Mouse (Mus musculus): ENCODE measurements around the gene Klhl13. TPM values are rescaled to one million over a fixed set of nuclear protein-coding genes. Genes with fewer than 3 reads are reported as not detected.

Klhl13 gene
- polyA plus RNA-seq, 1 experiment, result 16.6 TPM

GRCm38 (mm10) chrX:23295952-23296598, 68.8 kb downstream of the Klhl13 start:
- TF ChIP-seq CTCF (IDR thresholded peaks at IDR 0.05; ENCODE audit: control insufficient read depth, insufficient read depth, low read length), result no peak
- TF ChIP-seq POLR2A (IDR thresholded peaks at IDR 0.05; ENCODE audit: borderline replicate concordance, control insufficient read depth, low read depth, low read length), result no peak
- Histone ChIP-seq H3K27ac (ENCODE audit: control insufficient read depth, insufficient read depth, low read depth, low read length, poor library complexity) (no peak overlapping the region), H3K4me1 (ENCODE audit: control insufficient read depth, insufficient read depth, low read length) (no peaks in the 10 kb centered on the region), H3K4me3 (replicated peaks; ENCODE audit: control insufficient read depth, low read depth, low read length) (no peak overlapping the region)
- WGBS, result 34% methylated on average over 5 of the region's 5 CpGs

- TF ChIP-seq POLR2A (IDR thresholded peaks at IDR 0.05; ENCODE audit: borderline replicate concordance, control insufficient read depth, low read depth, low read length), result no peak
- no peak for TF ChIP-seq CTCF (IDR thresholded peaks at IDR 0.05; ENCODE audit: control insufficient read depth, insufficient read depth, low read length)
- 33% methylated on average over 9 of the region's 10 CpGs for WGBS
- Histone ChIP-seq H3K27ac (ENCODE audit: control insufficient read depth, insufficient read depth, low read depth, low read length, poor library complexity) (no peak overlapping the region), H3K4me3 (replicated peaks; ENCODE audit: control insufficient read depth, low read depth, low read length) (no peak overlapping the region), H3K4me1 (ENCODE audit: control insufficient read depth, insufficient read depth, low read length) (no peaks in the 10 kb centered on the region)
Observed at GRCm38 (mm10) chrX:23285442-23285817, 79.5 kb downstream of the Klhl13 start.

- no peaks in the 10 kb centered on the region for H3K4me1 ChIP-seq (ENCODE audit: control insufficient read depth, insufficient read depth, low read length)
- WGBS, result 72% methylated on average over 11 of the region's 11 CpGs
- no peak overlapping the region for H3K27ac ChIP-seq (ENCODE audit: control insufficient read depth, insufficient read depth, low read depth, low read length, poor library complexity)
- H3K4me3 ChIP-seq (replicated peaks; ENCODE audit: control insufficient read depth, low read depth, low read length), result no peak overlapping the region
- TF ChIP-seq CTCF (IDR thresholded peaks at IDR 0.05; ENCODE audit: control insufficient read depth, insufficient read depth, low read length) (no peak), POLR2A (IDR thresholded peaks at IDR 0.05; ENCODE audit: borderline replicate concordance, control insufficient read depth, low read depth, low read length) (no peak)
Observed at GRCm38 (mm10) chrX:23284530-23285441, 80.1 kb downstream of the Klhl13 start.

- Histone ChIP-seq H3K4me1 (ENCODE audit: control insufficient read depth, insufficient read depth, low read length) (no peaks in the 10 kb centered on the region), H3K4me3 (replicated peaks; ENCODE audit: control insufficient read depth, low read depth, low read length) (no peak overlapping the region), H3K27ac (ENCODE audit: control insufficient read depth, insufficient read depth, low read depth, low read length, poor library complexity) (no peak overlapping the region)
- 76% methylated on average over 1 of the region's 1 CpGs for WGBS
- no peak for TF ChIP-seq POLR2A (IDR thresholded peaks at IDR 0.05; ENCODE audit: borderline replicate concordance, control insufficient read depth, low read depth, low read length)
- TF ChIP-seq CTCF (IDR thresholded peaks at IDR 0.05; ENCODE audit: control insufficient read depth, insufficient read depth, low read length), result no peak
Observed at GRCm38 (mm10) chrX:23267601-23268000, 97.3 kb downstream of the Klhl13 start.

- Histone ChIP-seq H3K27ac (ENCODE audit: control insufficient read depth, insufficient read depth, low read depth, low read length, poor library complexity) (no peak overlapping the region), H3K4me3 (replicated peaks; ENCODE audit: control insufficient read depth, low read depth, low read length) (no peak overlapping the region), H3K4me1 (ENCODE audit: control insufficient read depth, insufficient read depth, low read length) (no peaks in the 10 kb centered on the region)
- no peak for TF ChIP-seq CTCF (IDR thresholded peaks at IDR 0.05; ENCODE audit: control insufficient read depth, insufficient read depth, low read length)
- TF ChIP-seq POLR2A (IDR thresholded peaks at IDR 0.05; ENCODE audit: borderline replicate concordance, control insufficient read depth, low read depth, low read length), result no peak
Observed at GRCm38 (mm10) chrX:23248752-23249151, 116.1 kb downstream of the Klhl13 start.
